Mouse (Mus musculus): ENCODE data around the gene Grb2.

GRCm38 (mm10) chr11:115708956-115709828 lies 795 bp upstream of the Grb2 start:
- TF ChIP-seq EP300 (optimal IDR thresholded peaks at IDR 0.05) (no peak), CTCF (IDR thresholded peaks at IDR 0.05; ENCODE audit: low read depth) (no peak)
